Mouse (Mus musculus): ENCODE measurements around the gene Morf4l2. TPM values are rescaled to one million over a fixed set of nuclear protein-coding genes. Genes with fewer than 3 reads are reported as not detected.
A peak's percentile ranks its signal among the peaks of the same experiment; 100 is the strongest.
"Not testable (repeated sequence)": the region's sequence is repeated elsewhere in the genome, so short reads cannot be mapped to it uniquely, and the experiment has no call there.

The Morf4l2 gene
- total RNA-seq, 2 experiments from 2014 or later: 354 to 367 TPM

DNA sequence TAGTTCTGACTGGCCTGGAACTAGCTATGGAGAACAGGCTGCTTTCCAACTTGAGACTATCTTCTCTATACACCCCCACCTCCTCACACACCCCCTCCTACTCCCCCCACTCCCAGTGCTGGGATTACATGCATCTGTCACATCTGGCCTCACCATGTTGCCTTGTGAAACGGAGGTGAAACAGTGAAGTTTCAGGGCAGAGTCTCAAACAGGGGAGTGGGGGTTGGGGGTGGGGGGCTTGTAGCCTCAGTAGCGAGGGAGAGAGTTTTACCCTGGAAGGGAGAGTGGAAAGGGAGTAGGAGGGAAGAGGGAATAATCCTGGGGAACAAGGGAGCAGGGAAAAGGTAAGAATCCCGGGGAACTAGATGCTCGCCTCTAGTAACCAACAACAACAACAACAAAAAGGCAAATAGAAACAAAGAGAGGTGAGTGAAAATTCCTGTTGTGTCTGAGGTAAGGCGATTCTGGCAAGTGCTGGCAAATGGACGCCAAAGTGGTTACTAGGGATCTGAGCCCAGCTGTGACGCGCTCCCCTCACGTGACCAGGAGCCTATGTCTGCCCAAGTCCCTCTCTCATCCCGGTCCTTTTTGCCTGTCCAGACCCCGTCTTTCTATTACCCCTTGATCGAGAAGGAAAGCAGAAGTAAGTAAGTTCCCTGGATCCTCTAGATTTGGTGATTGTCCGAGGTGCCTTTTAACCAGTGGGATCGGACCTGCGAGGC, 35.9 kb downstream of the Morf4l2 start, which contains the start of gene Tceal1:
Gene Tceal1 (plus strand): TSS at position 537 of the 722 bp plus-strand sequence.
- DNase-seq (ENCODE audit: low spot score in 2 of 2): peak; percentile 16 to 18

DNA sequence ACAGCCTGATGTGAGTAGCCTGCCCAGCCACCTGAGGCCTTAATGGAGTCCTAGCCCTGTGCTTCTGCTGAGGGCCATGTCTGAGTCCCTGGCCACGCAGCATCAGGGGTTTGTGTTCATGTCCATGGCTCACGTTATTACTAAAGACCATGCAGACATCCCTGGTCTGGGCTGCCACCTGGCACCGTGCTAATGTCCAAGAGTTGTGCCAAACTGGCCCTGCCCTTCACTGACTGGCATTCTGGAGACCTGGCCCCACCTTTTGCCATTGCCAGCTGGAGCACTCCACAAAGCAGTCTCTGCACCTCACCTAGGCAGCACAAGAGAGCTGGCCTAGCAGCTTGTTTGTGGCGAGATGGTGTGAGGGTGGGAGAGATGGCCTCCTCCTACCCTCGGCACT, 50.3 kb downstream of the Morf4l2 start:
- DNase-seq (ENCODE audit: low spot score in 2 of 2): no peak

- DNase-seq (ENCODE audit: low spot score in 2 of 2): no peak
Observed at GRCm38 (mm10) chrX:136692294-136692675, 51.2 kb downstream of the Morf4l2 start.

DNA sequence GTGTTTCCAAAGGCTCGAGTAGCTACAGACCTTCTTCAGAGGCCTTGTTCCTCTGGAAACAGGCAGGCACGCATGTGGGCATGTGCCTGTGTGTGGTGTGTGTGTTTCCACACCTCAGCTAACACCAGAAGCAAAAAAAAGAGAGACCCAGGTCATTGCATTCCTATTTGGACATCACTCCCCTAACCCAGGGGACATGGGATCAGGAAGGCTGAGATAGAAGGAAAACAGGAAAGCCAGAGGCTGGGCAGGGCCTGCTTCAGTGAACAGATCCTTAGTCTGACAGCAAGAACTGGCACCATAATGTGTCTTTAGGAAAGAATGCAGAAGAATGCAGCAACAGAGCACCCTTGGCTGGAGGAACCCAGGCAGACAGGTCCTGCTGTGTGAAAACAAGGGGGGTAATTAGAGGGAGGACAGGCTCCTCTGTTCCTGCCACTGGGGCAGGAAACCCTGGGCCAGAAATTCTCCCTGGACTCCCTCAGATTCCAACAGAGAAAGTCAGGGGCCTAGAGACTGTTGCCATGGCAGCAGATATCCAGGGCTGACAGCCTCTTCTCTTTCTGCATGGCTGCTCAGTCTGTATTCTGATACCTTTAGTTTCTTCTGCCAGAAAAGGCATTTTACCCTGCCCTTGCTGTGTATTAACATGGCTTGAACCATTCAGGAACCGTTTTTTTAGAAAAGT, 51.7 kb downstream of the Morf4l2 start:
- DNase-seq (ENCODE audit: low spot score in 2 of 2): not testable (repeated sequence)

Other genes starting within 250 kb of the Morf4l2 start
- not detected for gene Kir3dl1, start 225.7 kb downstream of the Morf4l2 start, total RNA-seq (2021)
- not detected for gene Kir3dl2, start 199.6 kb downstream of the Morf4l2 start, total RNA-seq (2021)
- 10 to 100 TPM; 31.1 to 40.5 TPM for gene Tceal3, start 152.8 kb downstream of the Morf4l2 start, total RNA-seq (2021)
- 1 to 10 TPM; 9.5 to 9.8 TPM for gene Tceal1, start 35.7 kb downstream of the Morf4l2 start, total RNA-seq (2021)
- not detected for gene Glra4, start 36.5 kb upstream of the Morf4l2 start, total RNA-seq (2021)
- gene Plp1, start 79.0 kb upstream of the Morf4l2 start, total RNA-seq (2021): 10 to 100 TPM; 20.0 to 20.7 TPM
- under 1 TPM; 0.84 to 0.90 TPM for gene Rab9b, start 125.1 kb upstream of the Morf4l2 start, total RNA-seq (2021)
- not detected for gene H2bfm, start 183.6 kb upstream of the Morf4l2 start, total RNA-seq (2021)
- gene Tmsb15b2, start 231.8 kb upstream of the Morf4l2 start, total RNA-seq (2021): 10 to 100 TPM; 25.1 to 35.1 TPM
- gene Tmsb15l, start 233.2 kb upstream of the Morf4l2 start, total RNA-seq (2021): 1 to 10 TPM in 1 of 2 experiments, under 1 TPM in 1; 0.54 to 1.1 TPM
- 1 to 10 TPM; 5.1 to 9.4 TPM for gene Tmsb15b1, start 233.2 kb upstream of the Morf4l2 start, total RNA-seq (2021)
- gene Zcchc18, start 249.5 kb upstream of the Morf4l2 start, total RNA-seq (2021): 10 to 100 TPM; 17.9 to 20.8 TPM